Mouse (Mus musculus): Measurements from ENCODE around the gene Smad9. TPM values are rescaled to one million over a fixed set of nuclear protein-coding genes. Genes with fewer than 3 reads are reported as not detected.

Smad9 gene
- total and polyA plus RNA-seq, 3 experiments: 0.05 TPM; not detected in 2

- H3K9me3 ChIP-seq (replicated peaks): no peaks in the 10 kb centered on the region
- no peak for TF ChIP-seq TAL1 (conservative IDR thresholded peaks at IDR 0.05; ENCODE audit: low read depth, low read length)
- no peak for TF ChIP-seq GATA1 (IDR thresholded peaks at IDR 0.05; ENCODE audit: borderline replicate concordance, low read length)
- no peak for TF ChIP-seq GATA2 (IDR thresholded peaks at IDR 0.05; ENCODE audit: borderline replicate concordance, low read depth, low read length)
- no peak for TF ChIP-seq CTCF (IDR thresholded peaks at IDR 0.05; ENCODE audit: low read depth, low read length)
- no peak for TF ChIP-seq POLR2AphosphoS5 (IDR thresholded peaks at IDR 0.05; ENCODE audit: insufficient replicate concordance, low read depth, low read length)
- H3K27me3 ChIP-seq (ENCODE audit: insufficient read depth, low read length): no peaks in the 10 kb centered on the region
- peaks cover 63% of the 10 kb centered on the region for H3K36me3 ChIP-seq (replicated peaks)
- ATAC-seq (ENCODE audit: extremely low read depth, insufficient number of reproducible peaks, low FRiP score, poor library complexity, severe bottlenecking): peak; percentile 51
- H3K4me3 ChIP-seq (ENCODE audit: low read depth, low read length): peak overlapping the region; percentile 98
- peaks cover 38% of the 10 kb centered on the region for H3K4me1 ChIP-seq (ENCODE audit: insufficient read depth, low read depth, low read length)
- peak; percentile 95 for DNase-seq (ENCODE audit: low spot score)
Observed at GRCm38 (mm10) chr3:54734411-54735246, 20.8 kb upstream of the Smad9 start.

- DNase-seq (ENCODE audit: low spot score) (peak; percentile 78), ATAC-seq (ENCODE audit: extremely low read depth, insufficient number of reproducible peaks, low FRiP score, poor library complexity, severe bottlenecking) (0 out of 2 replicates have a peak, but pooled peaks have one; percentile 11)
- peak within 1 kb of the TSS; percentile 98 for H3K4me3 ChIP-seq (ENCODE audit: low read depth, low read length)
- H3K4me1 ChIP-seq (ENCODE audit: insufficient read depth, low read depth, low read length): peaks cover 32% of the 10 kb centered on the region
- TF ChIP-seq TAL1 (conservative IDR thresholded peaks at IDR 0.05; ENCODE audit: low read depth, low read length) (no peak), GATA1 (IDR thresholded peaks at IDR 0.05; ENCODE audit: borderline replicate concordance, low read length) (no peak), POLR2AphosphoS5 (IDR thresholded peaks at IDR 0.05; ENCODE audit: insufficient replicate concordance, low read depth, low read length) (no peak), GATA2 (IDR thresholded peaks at IDR 0.05; ENCODE audit: borderline replicate concordance, low read depth, low read length) (no peak), CTCF (IDR thresholded peaks at IDR 0.05; ENCODE audit: low read depth, low read length) (peak; percentile 95)
- H3K36me3 ChIP-seq (replicated peaks): peaks cover 60% of the 10 kb centered on the region
- H3K27me3 ChIP-seq (ENCODE audit: insufficient read depth, low read length): no peaks in the 10 kb centered on the region
- no peaks in the 10 kb centered on the region for H3K9me3 ChIP-seq (replicated peaks)
Observed at GRCm38 (mm10) chr3:54735247-54736046, 19.9 kb upstream of the Smad9 start, which contains the start of the genes Exosc8 and Alg5. Exosc8 (minus strand) TSS chr3:54735393. Alg5 (plus strand) TSS chr3:54735539.

GRCm38 (mm10) chr3:54736101-54736927, 19.1 kb upstream of the Smad9 start:
- peaks cover 30% of the 10 kb centered on the region for H3K4me1 ChIP-seq (ENCODE audit: insufficient read depth, low read depth, low read length)
- DNase-seq (ENCODE audit: low spot score) (peak; percentile 39), ATAC-seq (ENCODE audit: extremely low read depth, insufficient number of reproducible peaks, low FRiP score, poor library complexity, severe bottlenecking) (peak; percentile 29; the same call in 1 of the 2 replicates)
- peaks cover 59% of the 10 kb centered on the region for H3K36me3 ChIP-seq (replicated peaks)
- H3K9me3 ChIP-seq (replicated peaks): no peaks in the 10 kb centered on the region
- no peak for TF ChIP-seq TAL1 (conservative IDR thresholded peaks at IDR 0.05; ENCODE audit: low read depth, low read length)
- TF ChIP-seq GATA2 (IDR thresholded peaks at IDR 0.05; ENCODE audit: borderline replicate concordance, low read depth, low read length): no peak
- TF ChIP-seq POLR2AphosphoS5 (IDR thresholded peaks at IDR 0.05; ENCODE audit: insufficient replicate concordance, low read depth, low read length): no peak
- TF ChIP-seq CTCF (IDR thresholded peaks at IDR 0.05; ENCODE audit: low read depth, low read length): no peak
- no peak for TF ChIP-seq GATA1 (IDR thresholded peaks at IDR 0.05; ENCODE audit: borderline replicate concordance, low read length)
- H3K4me3 ChIP-seq (ENCODE audit: low read depth, low read length): peak overlapping the region; percentile 98
- H3K27me3 ChIP-seq (ENCODE audit: insufficient read depth, low read length): no peaks in the 10 kb centered on the region

GRCm38 (mm10) chr3:54737317-54737716, 18.1 kb upstream of the Smad9 start:
- Histone ChIP-seq H3K9me3 (replicated peaks) (no peaks in the 10 kb centered on the region), H3K36me3 (replicated peaks) (peaks cover 59% of the 10 kb centered on the region), H3K27me3 (ENCODE audit: insufficient read depth, low read length) (no peaks in the 10 kb centered on the region), H3K4me1 (ENCODE audit: insufficient read depth, low read depth, low read length) (peaks cover 23% of the 10 kb centered on the region), H3K4me3 (ENCODE audit: low read depth, low read length) (no peak overlapping the region)
- no peak for ATAC-seq (ENCODE audit: extremely low read depth, insufficient number of reproducible peaks, low FRiP score, poor library complexity, severe bottlenecking)
- DNase-seq (ENCODE audit: low spot score): no peak
- TF ChIP-seq GATA2 (IDR thresholded peaks at IDR 0.05; ENCODE audit: borderline replicate concordance, low read depth, low read length): no peak
- TF ChIP-seq TAL1 (conservative IDR thresholded peaks at IDR 0.05; ENCODE audit: low read depth, low read length): no peak

- no peak for ATAC-seq (ENCODE audit: extremely low read depth, insufficient number of reproducible peaks, low FRiP score, poor library complexity, severe bottlenecking)
- TF ChIP-seq CTCF (IDR thresholded peaks at IDR 0.05; ENCODE audit: low read depth, low read length) (no peak), POLR2AphosphoS5 (IDR thresholded peaks at IDR 0.05; ENCODE audit: insufficient replicate concordance, low read depth, low read length) (no peak), GATA1 (IDR thresholded peaks at IDR 0.05; ENCODE audit: borderline replicate concordance, low read length) (no peak), GATA2 (IDR thresholded peaks at IDR 0.05; ENCODE audit: borderline replicate concordance, low read depth, low read length) (no peak), TAL1 (conservative IDR thresholded peaks at IDR 0.05; ENCODE audit: low read depth, low read length) (no peak)
- DNase-seq (ENCODE audit: low spot score): no peak
- H3K27me3 ChIP-seq (ENCODE audit: insufficient read depth, low read length): no peaks in the 10 kb centered on the region
- H3K9me3 ChIP-seq (replicated peaks): no peaks in the 10 kb centered on the region
- H3K4me3 ChIP-seq (ENCODE audit: low read depth, low read length): no peak overlapping the region
- H3K36me3 ChIP-seq (replicated peaks): peaks cover 93% of the 10 kb centered on the region
- peaks cover 10% of the 10 kb centered on the region; the same call in 1 of the 2 replicates for H3K4me1 ChIP-seq (ENCODE audit: insufficient read depth, low read depth, low read length)
Observed at GRCm38 (mm10) chr3:54741965-54742364, 13.4 kb upstream of the Smad9 start.
